Comparison of ENCODE assay signal across 12 mouse cellular contexts in genomic region chr5:112002856-112003660, GRCm38 (mm10).
DNase-seq lines count a peak whose midpoint lies in the region; ATAC-seq lines count a peak whose summit lies in the region.
"Had no signal": no experiment of that assay in that cellular context is flagged by ENCODE, and none has a peak within 500 bp of the region (broad histone marks: within the 10 kb centered on the region; RNA-seq: fewer than 3 reads in every experiment).

No protein-coding gene starts in this region.

- H3K4me3 ChIP-seq in forebrain, embryonic 12.5 days (replicated peaks): no peak overlapping the region
- H3K4me3 ChIP-seq in hindbrain, embryonic 15.5 days: no peak overlapping the region
- H3K4me3 ChIP-seq in neural tube, embryonic 15.5 days (replicated peaks): no peak overlapping the region

- peaks cover 40% of the 10 kb centered on the region for H3K4me1 ChIP-seq in forebrain, embryonic 12.5 days
- H3K4me1 ChIP-seq in hindbrain, embryonic 15.5 days (replicated peaks): peaks cover 18% of the 10 kb centered on the region
- H3K4me1 ChIP-seq in neural tube, embryonic 15.5 days: peaks cover 24% of the 10 kb centered on the region

- H3K4me2 ChIP-seq in forebrain, embryonic 12.5 days: peak overlapping the region; percentile 42
- no peak overlapping the region for H3K4me2 ChIP-seq in hindbrain, embryonic 15.5 days
- H3K4me2 ChIP-seq in neural tube, embryonic 15.5 days: no peak overlapping the region

- no peak overlapping the region for H3K9ac ChIP-seq in forebrain, embryonic 12.5 days
- no peak overlapping the region for H3K9ac ChIP-seq in hindbrain, embryonic 15.5 days
- H3K9ac ChIP-seq in neural tube, embryonic 15.5 days (replicated peaks): no peak overlapping the region

- no peaks in the 10 kb centered on the region for H3K36me3 ChIP-seq in forebrain, embryonic 12.5 days (replicated peaks)
- H3K36me3 ChIP-seq in hindbrain, embryonic 15.5 days: no peaks in the 10 kb centered on the region
- no peaks in the 10 kb centered on the region for H3K36me3 ChIP-seq in neural tube, embryonic 15.5 days

- 27% methylated on average over 12 of the region's 12 CpGs for WGBS in forebrain, embryonic 12.5 days
- WGBS in hindbrain, embryonic 15.5 days: 39% methylated on average over 12 of the region's 12 CpGs
- 25% methylated on average over 12 of the region's 12 CpGs for WGBS in neural tube, embryonic 15.5 days

- H3K9me3 ChIP-seq in forebrain, embryonic 12.5 days: peaks cover 5% of the 10 kb centered on the region
- 0 out of 2 replicates have a peak, but pooled peaks cover 3% of the 10 kb centered on the region for H3K9me3 ChIP-seq in hindbrain, embryonic 15.5 days
- no peaks in the 10 kb centered on the region for H3K9me3 ChIP-seq in neural tube, embryonic 15.5 days (replicated peaks)

- H3K27me3 ChIP-seq in forebrain, embryonic 12.5 days: peaks cover 29% of the 10 kb centered on the region
- no peaks in the 10 kb centered on the region for H3K27me3 ChIP-seq in hindbrain, embryonic 15.5 days
- H3K27me3 ChIP-seq in neural tube, embryonic 15.5 days (replicated peaks): peaks cover 13% of the 10 kb centered on the region; the same call in 1 of the 2 replicates
- H3K27me3 ChIP-seq: CH12.LX had no signal

- H3K27ac ChIP-seq in forebrain, embryonic 12.5 days: peak overlapping the region; percentile 94
- peak overlapping the region; percentile 73; the same call in 1 of the 2 replicates for H3K27ac ChIP-seq in hindbrain, embryonic 15.5 days (replicated peaks)
- H3K27ac ChIP-seq in neural tube, embryonic 15.5 days (replicated peaks): 0 out of 2 replicates have a peak overlapping the region, but pooled peaks have one; percentile 6

- DNase-seq in embryo, embryonic 10 days (ENCODE audit: low spot score): peak; percentile 53
- DNase-seq in embryo, embryonic 9.5 days (ENCODE audit: extremely low spot score): no peak
- DNase-seq in layer of hippocampus, adult 18-20 months (ENCODE audit: low spot score in 2 of 2): no peak
- no peak for DNase-seq in cerebellum, adult 9-11 months
- no peak for DNase-seq in cerebellum, adult 18-20 months
- DNase-seq: adrenal gland, postnatal 10 days; cerebellum, adult 9-10 months; lung, postnatal 36 days had no signal

- ATAC-seq in forebrain, embryonic 12.5 days (ENCODE audit: low FRiP score): no peak
- no peak for ATAC-seq in hindbrain, embryonic 15.5 days (ENCODE audit: low FRiP score, low read depth)
- ATAC-seq in neural tube, embryonic 15.5 days (ENCODE audit: low FRiP score): no peak

Comparison
In these comparisons a context has a peak if more than half of its experiments do, and no peak if none do; other contexts are left out.
1. H3K27ac ChIP-seq: peak in every context shown above with its lines; median percentile 94 in forebrain, embryonic 12.5 days; 73 in hindbrain, embryonic 15.5 days; 6 in neural tube, embryonic 15.5 days.